Mouse (Mus musculus) cerebellum, postnatal 10 days (tissue): Measurements from ENCODE around the gene Nedd8.

ENCODE experiments used
- DNase-seq, 2 experiments: peaks; one replicate each; pipeline ENCODE4 v3.0.0; 2021; ENCODE audit warnings: mixed read lengths in 2 of 2

The Nedd8 gene

DNA sequence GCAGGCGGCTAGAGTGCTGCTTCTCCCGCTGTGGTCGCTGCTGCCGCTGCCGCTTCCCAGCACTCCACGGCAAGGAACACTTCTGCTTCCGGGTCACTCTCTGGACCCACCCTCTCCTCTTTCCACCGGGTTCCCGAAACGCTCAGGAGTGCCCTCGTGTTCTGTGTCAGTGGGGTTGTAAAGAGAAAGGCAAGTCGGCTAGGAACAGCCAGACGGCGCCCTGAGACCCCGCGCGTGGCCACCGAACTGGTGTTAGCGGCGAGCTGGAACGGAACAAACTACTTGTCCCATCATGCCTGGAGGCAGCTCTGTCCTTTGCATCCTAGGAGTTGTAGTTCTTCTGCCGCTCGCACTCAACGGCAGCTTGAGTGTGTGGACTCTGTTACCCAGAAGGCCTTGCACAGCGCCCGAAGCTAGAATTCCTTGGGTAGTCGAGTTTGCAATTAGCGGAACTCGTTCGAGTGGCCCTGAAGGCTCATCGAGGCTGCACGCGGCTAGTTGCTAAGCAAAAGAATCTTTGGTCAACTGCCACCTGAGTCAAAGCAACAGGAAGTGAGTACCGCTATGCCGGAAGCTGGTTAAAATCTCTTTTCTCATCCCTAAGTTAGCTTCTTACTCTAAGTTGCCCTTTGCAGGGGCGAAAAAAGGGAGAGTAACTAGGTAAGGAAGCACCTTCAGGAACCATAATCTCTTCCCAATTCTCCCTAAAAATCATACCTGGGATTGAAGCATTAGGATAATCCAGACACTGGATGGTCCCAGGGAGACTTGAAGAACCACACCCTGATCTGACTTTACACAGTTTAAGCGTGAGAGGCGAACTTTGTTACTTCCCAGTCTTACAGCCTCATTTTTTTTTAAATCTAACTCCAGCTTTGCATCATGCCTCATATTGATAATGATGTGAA lies at the start of gene Nedd8, which contains the start of gene Gmpr2:
Gene Nedd8 (minus strand): TSS at position 292 of the 908 bp plus-strand sequence.
Gene Gmpr2 (plus strand): TSS at position 109 of the 908 bp plus-strand sequence.
- peak; percentile 90 to 91 for DNase-seq

DNA sequence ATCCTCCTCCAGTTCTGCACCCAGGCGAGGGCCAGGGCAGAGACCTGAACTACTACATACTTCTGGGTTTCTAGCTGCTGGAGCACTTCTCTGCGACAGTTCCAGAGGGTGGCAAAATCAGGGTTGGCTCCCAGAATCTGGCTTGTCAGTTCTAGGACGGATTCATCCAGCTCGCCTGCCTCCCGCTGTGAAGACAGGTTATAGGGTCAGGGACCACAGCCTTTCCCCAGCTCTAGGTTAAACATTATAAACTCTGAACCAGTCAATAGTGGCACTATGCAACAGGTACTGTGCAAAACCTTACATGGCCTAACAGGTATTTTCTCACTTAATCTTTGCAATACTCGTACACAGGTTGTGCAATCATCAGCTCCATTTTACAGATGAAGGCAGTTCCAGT lies 49.2 kb upstream of the Nedd8 start:
- peak; percentile 25 to 35 for DNase-seq

DNA sequence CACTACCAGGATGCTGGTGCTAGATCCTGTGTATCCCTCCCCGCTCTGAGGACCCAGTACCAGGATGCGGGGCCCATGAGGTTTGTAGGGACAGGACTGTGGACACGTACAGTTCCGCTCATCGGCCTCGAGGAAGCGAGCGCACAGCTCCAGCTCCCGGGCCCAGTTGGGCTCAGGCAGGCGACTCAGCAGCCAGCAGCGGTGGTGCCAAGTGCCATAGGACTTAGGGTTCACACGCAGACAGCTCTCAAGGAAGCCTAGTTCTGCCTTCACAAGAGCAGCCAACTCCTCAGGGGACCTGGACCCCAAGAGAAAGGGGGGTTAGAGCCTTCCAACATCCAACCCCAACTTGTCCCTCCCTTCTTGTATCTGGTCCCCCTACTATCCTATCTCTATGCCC lies 48.7 kb upstream of the Nedd8 start:
- peak in 1 of 2 experiments; percentile 27 for DNase-seq

DNA sequence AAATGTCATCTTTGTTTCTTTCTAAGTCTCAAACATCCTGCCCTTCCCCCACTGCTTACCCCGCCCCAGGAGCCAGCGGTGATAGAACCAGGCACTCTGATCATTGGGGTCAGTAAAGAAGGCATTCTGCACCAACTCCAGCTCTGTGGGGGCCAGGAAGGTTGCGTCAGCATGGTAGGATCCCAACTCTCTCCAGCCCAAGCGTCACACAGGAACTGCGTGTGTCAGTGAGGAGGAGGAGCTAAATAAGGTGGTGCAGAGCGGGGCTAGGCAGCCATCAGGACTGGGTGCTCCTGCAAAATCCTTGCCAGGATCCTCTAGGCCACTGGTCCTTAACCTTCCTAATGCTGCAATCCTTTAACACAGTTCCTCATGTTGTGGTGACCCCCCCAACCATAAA lies 47.8 kb upstream of the Nedd8 start:
- DNase-seq, result no peak

DNA sequence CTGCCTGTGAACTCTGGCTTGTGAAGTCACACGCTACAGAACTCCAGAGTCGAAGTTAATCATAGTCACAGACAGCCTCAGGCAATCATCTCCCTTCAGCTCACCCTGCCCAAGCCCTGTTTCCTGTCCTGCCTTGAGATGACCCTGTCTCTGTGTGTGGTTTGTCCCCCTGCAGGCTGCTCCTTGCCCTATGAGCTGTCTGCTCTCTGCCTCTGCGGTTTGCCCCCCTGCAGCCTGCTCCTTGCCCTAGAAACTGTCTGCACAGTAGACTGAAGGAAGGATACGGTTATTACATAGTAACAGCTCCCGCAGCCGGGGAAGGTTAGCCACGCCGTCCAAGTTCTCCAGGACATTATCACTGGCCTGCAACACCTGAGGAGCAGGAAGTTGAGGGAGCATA lies 45.0 kb upstream of the Nedd8 start:
- DNase-seq, result no peak

DNA sequence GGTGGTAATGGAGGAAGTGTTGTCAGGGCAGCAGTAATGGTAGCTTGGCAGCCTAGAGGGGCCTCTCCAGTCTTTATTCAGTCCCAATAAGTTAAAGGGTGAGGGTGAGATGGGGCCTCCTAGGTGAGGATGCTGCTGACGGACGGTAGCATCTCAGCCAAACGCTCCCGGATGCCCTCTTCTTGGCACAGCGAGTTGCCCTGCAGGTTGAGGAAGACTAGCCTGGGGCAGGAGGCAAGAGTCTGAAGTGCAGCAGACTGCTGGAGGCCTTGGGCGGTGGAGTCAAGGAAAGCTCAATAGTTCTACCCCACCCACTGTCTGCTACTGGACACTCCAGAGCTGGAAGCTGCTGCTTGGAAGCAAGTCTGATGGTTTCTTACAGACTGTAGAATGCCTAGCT lies 44.3 kb upstream of the Nedd8 start:
- DNase-seq, result no peak

DNA sequence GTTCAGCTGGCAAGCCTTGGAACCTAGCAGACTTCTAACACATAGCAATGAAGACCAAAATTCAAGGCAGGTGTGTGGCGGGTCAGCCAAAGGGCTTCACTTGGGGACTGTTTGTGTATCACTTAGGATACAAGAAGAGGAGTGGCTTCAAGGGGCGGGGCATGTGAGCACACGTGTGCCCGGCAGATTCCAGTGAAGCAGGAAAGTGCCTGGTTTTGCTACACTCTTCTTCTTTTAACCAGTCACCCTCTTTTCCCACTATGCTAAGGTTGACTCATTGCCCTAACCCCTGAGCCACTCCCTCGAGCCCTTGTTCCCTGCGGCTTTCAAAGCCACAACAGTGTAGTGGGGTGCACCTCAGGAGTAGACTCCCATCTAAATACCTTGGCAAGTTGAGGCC lies 43.0 kb upstream of the Nedd8 start:
- no peak for DNase-seq

DNA sequence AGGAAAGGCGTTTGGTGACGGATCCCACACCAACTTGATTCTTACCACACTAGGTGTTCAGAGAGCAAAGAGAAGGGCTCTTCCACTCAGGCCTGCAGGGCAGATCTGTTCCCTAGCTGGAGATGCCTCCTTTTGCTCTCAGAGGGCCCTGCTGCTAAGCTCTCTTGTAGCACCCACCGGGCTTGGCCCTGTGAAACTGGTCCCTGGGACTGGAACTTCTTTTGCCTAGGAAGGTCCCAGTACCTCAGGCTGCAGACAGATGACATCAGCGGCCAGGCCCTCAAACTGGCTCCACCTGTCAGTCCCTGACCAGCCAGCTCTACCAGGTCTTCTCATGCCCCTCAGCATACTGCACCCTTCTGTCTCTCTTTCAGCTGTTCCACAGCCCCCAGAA lies 41.8 kb upstream of the Nedd8 start, which contains the start of gene Tgm1:
Gene Tgm1 (minus strand): TSS at position 198 of the 394 bp plus-strand sequence.
- DNase-seq, result no peak

DNA sequence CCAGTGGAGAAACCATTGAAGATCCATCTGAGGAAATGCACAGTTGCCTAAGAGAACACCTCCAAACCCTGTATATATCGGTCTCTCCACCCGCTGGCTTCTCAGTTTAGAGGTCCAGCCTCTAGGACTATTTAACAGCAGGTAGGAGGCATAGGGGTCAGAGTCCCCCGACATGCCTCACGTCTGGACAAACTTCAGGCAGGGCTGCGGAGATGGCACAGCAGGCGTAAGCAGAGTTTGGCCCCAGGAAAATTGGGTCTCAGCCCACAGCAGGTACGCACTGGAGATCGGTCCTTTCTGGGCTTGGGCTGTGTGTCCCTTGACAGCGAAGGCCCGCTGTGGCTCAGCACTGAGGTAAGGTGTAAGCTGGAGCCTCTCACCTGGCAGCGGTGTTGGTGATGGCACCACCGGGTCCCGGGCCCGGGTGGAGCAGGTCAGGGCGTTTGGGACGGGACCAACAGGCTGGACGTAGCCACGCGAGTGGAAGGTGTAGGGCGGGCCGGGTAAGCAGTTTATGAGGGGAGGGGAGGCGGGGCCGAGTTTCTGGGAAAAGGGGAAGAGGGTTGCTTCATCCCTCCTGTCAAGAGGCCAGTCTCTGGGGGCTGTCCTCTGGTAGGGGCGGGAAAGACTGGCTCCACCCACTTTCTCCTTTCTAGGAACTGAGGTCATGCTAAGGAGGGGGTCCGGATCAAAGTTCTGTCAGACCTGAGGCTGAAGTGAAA lies 41.2 kb upstream of the Nedd8 start:
- DNase-seq, result no peak

DNA sequence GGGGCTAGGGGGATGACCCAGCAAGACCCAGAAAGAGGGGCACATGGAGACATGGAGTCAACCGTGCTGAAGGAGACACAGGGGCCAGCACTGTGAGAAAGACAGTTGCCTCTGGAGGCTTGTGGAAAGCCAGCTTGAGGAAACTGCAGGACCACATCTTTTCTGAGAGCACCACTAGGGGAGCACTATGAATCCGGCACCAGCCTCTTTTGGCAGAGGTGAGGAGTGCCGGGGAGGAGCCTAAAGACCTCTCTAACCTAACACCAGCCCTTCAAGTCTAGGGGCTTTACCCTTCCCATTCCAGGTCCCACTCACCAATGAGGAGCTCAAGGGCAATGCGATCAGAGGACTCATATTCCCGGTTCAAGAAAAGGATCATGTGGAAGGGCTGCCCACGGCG lies 39.9 kb upstream of the Nedd8 start:
- no peak for DNase-seq

DNA sequence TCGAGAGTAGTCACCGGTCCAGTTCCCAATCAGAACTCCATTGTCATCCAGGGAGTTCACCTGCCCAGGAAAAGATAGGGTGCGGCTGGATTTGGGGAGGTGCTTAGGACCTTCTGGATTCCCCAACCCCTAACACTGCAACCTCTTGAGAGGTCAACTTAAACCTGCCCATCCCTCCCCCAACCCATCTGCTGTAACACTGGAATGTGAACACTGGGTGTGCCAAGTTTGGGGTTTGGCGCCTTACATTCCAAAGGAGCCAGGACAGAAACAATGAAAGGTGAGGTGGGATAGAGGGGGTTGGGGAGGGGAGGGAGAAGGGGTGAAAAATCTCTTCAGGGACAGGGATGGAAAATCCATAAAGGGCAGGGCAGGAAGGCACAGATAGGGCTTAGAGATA lies 37.6 kb upstream of the Nedd8 start:
- DNase-seq, result no peak

DNA sequence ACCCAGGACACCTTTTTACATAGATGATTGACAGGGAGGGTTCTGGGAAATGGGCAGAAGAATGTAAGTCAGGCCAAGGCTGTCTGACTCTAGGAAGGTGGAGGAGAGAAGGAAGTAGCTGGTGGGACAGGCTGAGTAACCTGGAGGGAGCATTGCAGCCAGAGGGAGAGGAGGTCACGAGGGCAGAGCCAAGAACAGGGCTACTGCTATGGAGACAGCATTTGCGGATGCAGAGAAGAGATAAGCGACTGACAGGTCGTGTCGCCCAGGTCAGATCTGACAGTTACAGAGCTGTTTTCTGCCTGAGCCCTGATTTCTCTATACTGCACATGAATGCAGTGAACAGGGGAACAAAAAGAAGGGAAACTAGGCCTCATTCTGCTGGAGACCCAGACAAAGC lies 35.5 kb upstream of the Nedd8 start:
- DNase-seq, result no peak

DNA sequence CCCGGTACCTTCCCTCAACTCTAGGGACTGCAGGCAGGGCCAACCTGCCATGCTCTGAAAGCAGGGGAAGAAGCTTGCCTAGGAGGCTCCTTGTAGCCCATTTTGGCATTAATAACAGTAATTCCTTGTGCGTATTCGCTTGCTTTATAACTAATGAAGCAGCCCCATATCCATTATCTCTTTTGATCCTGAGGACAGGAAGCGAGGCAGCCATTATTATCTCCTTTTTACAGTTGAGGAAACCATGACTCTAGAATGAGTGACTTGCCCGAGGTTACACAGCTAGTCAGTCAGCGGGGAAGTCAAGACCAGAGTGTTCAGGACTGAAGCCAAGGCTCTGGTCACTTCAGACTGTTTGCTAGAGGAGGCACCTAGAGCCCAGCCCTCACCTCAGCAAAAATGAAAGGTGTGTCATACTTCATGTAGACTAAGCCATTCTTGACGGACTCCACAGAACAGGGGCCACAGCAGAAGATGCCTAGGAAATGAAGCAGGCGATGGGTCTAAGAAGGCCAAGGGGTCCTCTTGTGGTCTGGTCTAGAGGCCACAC lies 34.2 kb upstream of the Nedd8 start:
- DNase-seq, result no peak

DNA sequence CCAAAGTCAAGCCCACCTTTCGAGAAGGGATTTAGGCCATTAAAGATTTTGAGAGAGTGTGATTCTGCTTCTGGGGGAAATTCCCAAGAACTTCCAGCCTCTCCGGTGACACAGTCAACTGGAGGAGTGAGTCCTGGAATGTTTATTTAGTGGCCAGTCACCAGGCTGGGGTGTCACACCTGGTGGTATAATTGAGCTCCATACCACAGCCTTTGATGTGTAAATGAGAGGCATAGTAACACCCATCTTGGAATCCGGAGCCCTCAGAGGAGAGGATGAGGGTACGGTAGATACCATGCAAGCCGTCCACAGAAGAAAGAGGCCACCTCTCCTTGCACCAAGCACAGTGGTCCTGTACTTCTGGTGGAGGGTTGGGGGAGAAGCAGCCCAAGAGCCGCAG lies 30.8 kb upstream of the Nedd8 start:
- no peak for DNase-seq

DNA sequence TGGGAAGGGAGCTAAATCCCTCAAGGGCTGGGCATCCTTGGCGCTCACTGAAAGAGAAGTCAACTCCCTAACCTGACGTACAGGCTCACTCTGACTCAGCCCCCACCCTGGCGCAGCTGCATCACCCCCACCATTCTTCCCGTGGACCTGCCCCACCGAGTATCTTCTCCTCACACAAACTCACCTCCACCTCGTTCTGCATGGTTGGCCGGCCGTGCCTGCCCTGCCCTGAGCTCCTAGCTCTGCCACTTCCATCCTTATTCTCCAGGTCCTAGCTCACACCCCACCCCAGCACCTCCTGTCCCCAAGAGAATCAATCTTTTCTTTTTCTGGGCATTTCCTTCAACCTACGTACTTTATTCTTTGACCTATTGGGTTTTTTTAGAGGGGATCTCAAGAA lies 29.2 kb upstream of the Nedd8 start:
- DNase-seq, result no peak

DNA sequence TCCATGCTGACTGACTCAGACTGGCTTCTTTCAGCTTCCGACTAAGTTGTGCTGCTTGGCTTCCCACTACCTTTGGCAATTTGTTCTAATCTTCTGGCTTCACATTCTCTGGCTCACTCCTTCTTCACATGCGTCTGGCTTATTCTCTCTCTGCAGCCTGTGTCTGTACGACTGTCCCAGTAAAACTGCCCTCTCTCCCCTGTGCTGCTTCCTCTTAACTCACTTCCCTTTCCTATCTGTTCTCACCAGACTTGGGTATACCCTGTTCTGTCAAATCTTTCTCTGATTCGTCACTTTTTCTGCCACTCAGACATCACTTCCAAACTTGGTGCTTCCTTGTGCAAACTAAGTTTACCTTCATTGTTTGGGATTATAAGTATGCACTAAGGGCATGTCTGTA lies 25.3 kb upstream of the Nedd8 start:
- DNase-seq, result no peak

DNA sequence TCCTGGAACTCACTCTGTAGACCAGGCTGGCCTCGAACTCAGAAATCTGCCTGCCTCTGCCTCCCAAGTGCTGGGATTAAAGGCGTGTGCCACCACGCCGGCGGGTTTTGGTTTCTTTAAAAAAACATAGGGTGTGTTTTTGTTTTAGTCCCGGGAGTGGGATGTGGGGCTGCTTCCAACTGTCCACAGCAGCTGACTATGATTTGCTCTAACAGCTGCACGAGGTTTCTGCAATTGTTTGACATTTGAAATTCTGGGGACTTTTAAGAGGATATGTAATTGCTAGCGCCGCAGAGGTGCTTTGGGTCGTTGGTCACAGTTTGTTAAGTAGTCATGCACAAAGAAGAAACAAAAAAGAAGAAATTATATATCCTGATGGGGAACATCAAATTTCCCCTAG lies 17.5 kb upstream of the Nedd8 start:
- DNase-seq, result no peak

DNA sequence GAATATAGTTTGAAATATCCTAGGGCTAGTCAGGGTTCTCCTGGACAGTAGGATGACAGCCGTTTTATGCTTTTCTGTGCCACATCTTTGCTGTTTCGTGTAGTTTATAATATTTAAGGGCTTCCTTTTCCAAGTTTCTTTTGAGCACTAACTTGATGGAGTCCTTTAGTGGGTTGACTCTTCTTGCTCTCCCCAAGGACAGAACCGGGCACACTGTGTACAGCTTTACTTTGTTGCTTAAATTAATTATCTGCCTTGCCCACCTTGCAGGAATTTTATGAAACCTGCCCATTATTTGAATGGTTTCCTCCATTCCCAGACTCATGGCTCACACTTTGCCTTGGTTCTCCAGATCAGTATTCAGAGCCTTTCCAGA lies 10.2 kb upstream of the Nedd8 start:
- DNase-seq, result no peak

DNA sequence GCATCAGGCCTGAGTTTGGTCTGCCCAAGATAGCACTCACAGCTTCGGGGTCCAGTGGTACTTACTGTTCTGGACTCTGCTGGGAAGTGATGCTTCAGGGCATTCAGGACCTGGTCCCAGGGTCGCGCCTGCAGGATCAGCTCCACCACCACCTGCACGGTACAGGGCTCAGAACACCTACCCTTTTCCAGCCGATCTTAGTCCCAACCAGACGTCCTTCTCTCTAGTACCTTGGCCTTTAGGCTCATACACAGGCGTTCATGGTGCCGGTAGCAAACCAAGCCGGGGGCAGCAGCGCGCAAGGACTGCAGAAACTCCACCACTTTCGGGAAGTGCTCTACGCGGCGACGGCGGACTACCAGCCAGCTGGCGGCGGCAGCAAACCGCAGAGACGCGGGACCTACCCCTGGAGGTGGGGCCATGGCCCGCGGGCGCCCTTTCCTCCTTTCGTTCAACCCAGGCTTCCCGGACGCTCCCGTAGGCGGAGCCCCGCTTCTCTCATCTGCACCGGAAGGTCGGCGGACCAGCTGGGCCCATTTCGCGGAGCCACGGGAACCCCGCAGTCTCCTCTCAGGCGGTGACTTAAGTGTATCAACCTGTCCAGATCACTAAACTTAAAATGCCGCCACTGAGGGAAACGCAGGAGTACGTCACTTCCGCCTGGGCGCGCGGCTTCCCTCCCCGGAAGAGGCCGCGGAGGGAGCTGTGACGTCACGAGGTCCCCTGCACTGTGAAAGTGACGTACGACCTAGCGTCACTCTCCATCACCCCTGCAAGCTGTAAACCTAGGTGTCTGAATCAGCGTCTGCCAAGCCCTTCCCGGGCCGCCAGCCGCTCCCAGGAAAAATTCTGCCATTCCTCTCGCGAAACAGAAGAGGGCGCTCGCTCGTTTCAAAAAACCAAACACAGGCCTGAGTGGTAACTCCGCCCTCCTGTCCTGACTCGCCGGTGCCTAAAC lies 9.5 kb upstream of the Nedd8 start, which contains the start of gene Tinf2:
Gene Tinf2 (minus strand): TSS at position 661 of the 958 bp plus-strand sequence.
- DNase-seq, result peak; percentile 98

DNA sequence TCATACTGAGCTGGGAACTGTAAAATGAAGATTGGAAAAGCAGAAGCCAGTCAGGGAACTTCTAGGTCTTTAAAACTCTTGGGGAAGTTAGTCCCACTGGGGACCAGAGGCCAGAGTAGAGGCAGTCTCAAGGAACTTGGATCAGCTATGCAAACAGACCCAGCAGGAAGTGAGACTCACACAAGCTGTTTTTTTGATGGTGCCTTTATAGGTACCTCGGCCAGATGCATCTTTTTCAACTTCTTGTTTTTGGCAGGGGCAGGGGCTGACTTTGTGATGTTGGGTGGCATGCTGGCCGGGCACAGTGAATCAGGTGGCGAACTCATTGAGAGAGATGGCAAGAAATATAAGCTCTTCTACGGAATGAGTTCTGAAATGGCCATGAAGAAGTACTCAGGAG lies 5.7 kb upstream of the Nedd8 start:
- DNase-seq, result no peak

DNA sequence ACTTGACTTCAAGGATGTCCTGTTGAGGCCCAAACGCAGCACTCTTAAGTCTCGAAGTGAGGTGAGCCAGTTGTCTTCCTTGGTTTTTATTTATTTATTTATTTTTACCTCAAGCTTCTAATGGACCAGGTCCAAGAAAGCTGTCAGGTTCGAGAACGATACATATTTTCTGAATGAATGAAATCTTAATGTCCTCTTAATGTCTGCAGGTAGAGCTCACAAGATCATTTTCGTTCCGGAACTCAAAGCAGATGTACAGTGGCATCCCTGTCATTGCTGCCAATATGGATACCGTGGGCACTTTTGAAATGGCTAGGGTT lies 777 bp upstream of the Nedd8 start:
- DNase-seq, result peak in 1 of 2 experiments; percentile 21

DNA sequence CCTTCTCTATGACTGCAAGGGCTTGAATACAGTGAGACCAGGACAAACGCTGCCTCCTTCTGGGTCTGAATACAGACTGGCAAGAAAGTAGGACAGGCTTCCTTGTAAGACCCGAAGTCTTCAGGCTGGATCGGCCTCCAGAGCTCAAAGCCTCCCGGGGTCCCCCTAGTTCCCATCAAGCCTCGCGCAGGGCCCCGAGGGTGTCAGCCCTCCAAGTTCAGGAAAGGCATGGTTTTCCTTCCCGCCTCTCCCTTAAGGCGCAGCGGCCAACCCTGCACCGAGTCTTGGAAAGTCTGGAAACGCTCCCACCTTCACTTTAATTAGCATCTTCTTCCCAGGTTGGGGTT lies 465 bp downstream of the Nedd8 start:
- DNase-seq, result no peak

DNA sequence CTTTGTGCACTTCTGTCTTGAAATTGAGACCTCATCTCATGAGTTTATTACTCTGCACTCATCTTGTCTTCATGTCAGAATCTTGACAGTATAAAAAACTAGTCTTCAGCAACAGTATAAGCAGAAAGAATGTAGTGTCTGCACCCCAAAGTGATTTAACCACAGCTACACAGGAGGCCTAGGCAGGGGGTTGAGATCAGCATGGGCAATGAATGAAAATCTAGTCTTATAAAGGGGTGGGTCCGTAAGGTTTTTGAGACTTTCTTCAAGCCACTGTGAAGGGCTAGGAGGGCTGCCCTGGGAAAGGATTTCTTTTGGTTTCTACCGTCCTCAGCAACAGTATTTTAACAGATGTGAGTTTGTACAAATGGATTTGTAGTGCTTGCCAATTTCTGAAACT lies 11.3 kb downstream of the Nedd8 start:
- no peak for DNase-seq
